Mouse (Mus musculus): Measurements from ENCODE around the gene Myh9. TPM values are rescaled to one million over a fixed set of nuclear protein-coding genes. Genes with fewer than 3 reads are reported as not detected.

The Myh9 gene
- total RNA-seq (2014; rRNA removed) (29.4 and 33.6 TPM in 2 replicates), polyA plus RNA-seq (2015; fragmentation: Nextera tagmentation; extraction: Ambion mirVana) (8.4 and 9.1 TPM in 2 replicates)

DNA sequence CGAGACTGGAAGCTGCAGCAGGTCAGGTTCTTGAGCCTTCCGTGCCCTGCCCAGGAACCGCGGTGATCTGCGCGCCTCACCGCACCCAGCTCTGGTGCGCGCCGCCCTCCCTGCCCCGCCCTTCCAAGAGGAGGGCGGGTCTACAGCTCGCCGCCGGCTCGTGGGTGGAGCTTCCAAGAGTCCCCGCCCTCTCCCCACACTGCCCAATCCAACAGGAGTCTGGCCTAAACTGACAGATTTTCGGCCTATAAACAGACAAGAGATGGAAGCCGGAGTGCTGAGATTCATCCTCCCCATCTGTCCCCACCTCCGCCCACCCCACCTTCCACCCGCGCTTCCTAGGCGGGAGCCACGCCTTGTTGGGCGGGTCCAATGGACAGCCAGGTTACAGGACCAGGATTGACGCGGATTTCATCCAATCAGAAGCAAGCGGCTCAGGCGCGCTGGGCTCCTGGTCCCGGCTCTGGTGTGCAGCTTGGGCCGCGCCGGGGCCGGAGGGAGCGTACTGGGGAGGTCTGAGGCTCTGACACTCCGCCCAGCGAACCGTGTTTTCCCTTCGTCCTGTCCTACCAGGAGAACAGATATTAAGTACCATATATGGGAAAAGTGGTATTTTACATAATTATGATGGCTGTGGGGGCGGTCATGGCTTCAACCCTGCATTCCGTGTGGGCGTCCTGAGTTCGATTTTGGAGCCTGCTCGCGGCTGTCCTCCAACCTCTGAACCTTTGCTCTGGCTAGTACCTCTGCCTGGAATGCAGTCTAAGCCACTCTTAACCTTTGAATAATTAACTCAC, at the start of gene Myh9:
Gene Myh9, minus strand, starts transcription at position 129 of the 797 bp plus-strand sequence.
- no peaks in the 10 kb centered on the region for H3K36me3 ChIP-seq (ENCODE audit: insufficient read depth, low read length)
- DNase-seq (ENCODE audit: low spot score) (peak; percentile 100), ATAC-seq (peak; percentile 99)
- no peaks in the 10 kb centered on the region for H3K9me3 ChIP-seq (ENCODE audit: low read length)
- peak within 1 kb of the TSS; percentile 99 for H3K4me2 ChIP-seq (ENCODE audit: low read depth, low read length)
- peaks cover 8% of the 10 kb centered on the region; the same call in 1 of the 2 replicates for H3K4me1 ChIP-seq (ENCODE audit: insufficient read depth, low read length)
- peak within 1 kb of the TSS; percentile 96 for H3K4me3 ChIP-seq (ENCODE audit: low read length)
- peak within 1 kb of the TSS; percentile 76 for H3K9ac ChIP-seq (replicated peaks; ENCODE audit: low read length)
- no peaks in the 10 kb centered on the region for H3K27me3 ChIP-seq (ENCODE audit: insufficient read depth, low read length)
- H3K27ac ChIP-seq = peak within 1 kb of the TSS; percentile 76
- TF ChIP-seq CTCF (IDR thresholded peaks at IDR 0.05; ENCODE audit: low read depth) = no peak
- WGBS = 1% methylated on average over 43 of the region's 46 CpGs

- Histone ChIP-seq H3K4me2 (ENCODE audit: low read depth, low read length) (no peak overlapping the region), H3K4me1 (ENCODE audit: insufficient read depth, low read length) (no peaks in the 10 kb centered on the region), H3K9ac (replicated peaks; ENCODE audit: low read length) (no peak overlapping the region), H3K4me3 (ENCODE audit: low read length) (no peak overlapping the region), H3K27me3 (ENCODE audit: insufficient read depth, low read length) (no peaks in the 10 kb centered on the region), H3K27ac (no peak overlapping the region), H3K36me3 (ENCODE audit: insufficient read depth, low read length) (no peaks in the 10 kb centered on the region), H3K9me3 (ENCODE audit: low read length) (no peaks in the 10 kb centered on the region)
- no peak for TF ChIP-seq CTCF (IDR thresholded peaks at IDR 0.05; ENCODE audit: low read depth)
- no peak for ATAC-seq
- WGBS = 83% methylated on average over 8 of the region's 8 CpGs
- DNase-seq (ENCODE audit: low spot score) = no peak
Measured at GRCm38 (mm10) chr15:77891766-77892165, 49.8 kb upstream of the Myh9 start.

- DNase-seq (ENCODE audit: low spot score) = no peak
- Histone ChIP-seq H3K4me1 (ENCODE audit: insufficient read depth, low read length) (no peaks in the 10 kb centered on the region), H3K36me3 (ENCODE audit: insufficient read depth, low read length) (no peaks in the 10 kb centered on the region), H3K27ac (no peak overlapping the region), H3K27me3 (ENCODE audit: insufficient read depth, low read length) (no peaks in the 10 kb centered on the region), H3K4me2 (ENCODE audit: low read depth, low read length) (no peak overlapping the region), H3K9ac (replicated peaks; ENCODE audit: low read length) (no peak overlapping the region), H3K9me3 (ENCODE audit: low read length) (no peaks in the 10 kb centered on the region), H3K4me3 (ENCODE audit: low read length) (no peak overlapping the region)
- no peak for TF ChIP-seq CTCF (IDR thresholded peaks at IDR 0.05; ENCODE audit: low read depth)
- ATAC-seq = no peak
- 50% methylated on average over 4 of the region's 4 CpGs for WGBS
Measured at GRCm38 (mm10) chr15:77889761-77890422, 47.9 kb upstream of the Myh9 start.

- Histone ChIP-seq H3K27ac (no peak overlapping the region), H3K4me3 (ENCODE audit: low read length) (no peak overlapping the region), H3K4me1 (ENCODE audit: insufficient read depth, low read length) (no peaks in the 10 kb centered on the region), H3K4me2 (ENCODE audit: low read depth, low read length) (no peak overlapping the region), H3K27me3 (ENCODE audit: insufficient read depth, low read length) (no peaks in the 10 kb centered on the region), H3K36me3 (ENCODE audit: insufficient read depth, low read length) (no peaks in the 10 kb centered on the region), H3K9me3 (ENCODE audit: low read length) (no peaks in the 10 kb centered on the region), H3K9ac (replicated peaks; ENCODE audit: low read length) (no peak overlapping the region)
- no peak for DNase-seq (ENCODE audit: low spot score)
- no peak for TF ChIP-seq CTCF (IDR thresholded peaks at IDR 0.05; ENCODE audit: low read depth)
- 58% methylated on average over 7 of the region's 7 CpGs for WGBS
- ATAC-seq = no peak
Measured at GRCm38 (mm10) chr15:77888286-77888685, 46.3 kb upstream of the Myh9 start.

DNA sequence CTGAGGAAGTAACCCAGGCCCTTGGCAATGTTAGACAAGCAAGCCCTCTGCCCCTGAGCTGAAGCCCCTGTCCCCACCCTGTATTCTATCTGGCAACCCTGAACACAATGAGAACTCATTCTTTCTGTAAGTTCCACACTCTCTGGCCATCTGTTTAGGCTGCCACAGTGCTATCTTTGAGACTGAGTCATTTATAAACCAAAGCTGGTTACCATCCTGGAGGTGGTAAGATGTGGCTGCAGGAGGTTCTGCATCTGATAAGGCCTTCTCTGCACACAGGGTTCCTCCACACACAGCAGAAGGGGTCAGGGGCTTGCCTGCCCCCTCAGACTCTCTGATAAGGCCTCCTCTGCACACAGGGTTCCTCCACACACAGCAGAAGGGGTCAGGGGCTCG, 45.1 kb upstream of the Myh9 start:
- DNase-seq (ENCODE audit: low spot score) (no peak), ATAC-seq (no peak)
- Histone ChIP-seq H3K27ac (no peak overlapping the region), H3K9ac (replicated peaks; ENCODE audit: low read length) (no peak overlapping the region), H3K4me1 (ENCODE audit: insufficient read depth, low read length) (no peaks in the 10 kb centered on the region), H3K27me3 (ENCODE audit: insufficient read depth, low read length) (no peaks in the 10 kb centered on the region), H3K36me3 (ENCODE audit: insufficient read depth, low read length) (no peaks in the 10 kb centered on the region), H3K9me3 (ENCODE audit: low read length) (no peaks in the 10 kb centered on the region), H3K4me2 (ENCODE audit: low read depth, low read length) (no peak overlapping the region), H3K4me3 (ENCODE audit: low read length) (no peak overlapping the region)
- no peak for TF ChIP-seq CTCF (IDR thresholded peaks at IDR 0.05; ENCODE audit: low read depth)
- WGBS = 79% methylated on average over 1 of the region's 1 CpGs

DNA sequence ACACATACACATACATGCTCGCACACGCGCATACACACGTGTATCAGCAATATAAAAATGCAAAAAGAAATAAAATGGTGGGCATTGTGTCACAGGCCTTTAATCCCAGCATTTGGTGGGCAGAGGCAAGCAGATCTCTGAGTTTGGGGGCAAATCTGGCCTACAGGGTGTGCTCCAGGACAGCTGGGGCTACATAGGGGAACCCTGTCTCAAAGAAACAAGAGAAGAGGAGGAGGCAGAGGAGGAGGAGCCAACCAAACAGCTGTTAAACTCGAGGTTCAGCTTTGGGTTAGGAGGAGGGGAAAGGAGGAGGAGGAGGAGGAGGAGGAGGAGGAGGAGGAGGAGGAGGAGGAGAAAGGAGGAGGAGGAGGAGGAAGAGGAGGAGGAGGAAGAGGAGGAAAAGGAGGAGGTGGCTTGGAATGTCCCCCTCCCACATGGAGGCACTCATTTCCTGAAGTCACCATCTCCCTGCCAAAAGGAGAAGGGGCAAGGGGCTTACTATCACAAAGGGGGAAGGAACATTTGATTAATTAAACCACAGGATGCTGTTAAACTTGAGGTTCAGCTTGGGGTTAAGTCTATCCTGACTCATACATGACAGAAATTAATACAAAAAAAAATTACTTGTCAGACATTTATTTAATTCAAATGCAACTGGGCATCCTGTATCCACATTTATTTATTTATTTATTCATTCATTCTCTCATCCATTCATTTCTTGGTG, 44.6 kb upstream of the Myh9 start:
- no peak for TF ChIP-seq CTCF (IDR thresholded peaks at IDR 0.05; ENCODE audit: low read depth)
- Histone ChIP-seq H3K27me3 (ENCODE audit: insufficient read depth, low read length) (no peaks in the 10 kb centered on the region), H3K9ac (replicated peaks; ENCODE audit: low read length) (no peak overlapping the region), H3K36me3 (ENCODE audit: insufficient read depth, low read length) (no peaks in the 10 kb centered on the region), H3K9me3 (ENCODE audit: low read length) (no peaks in the 10 kb centered on the region), H3K4me1 (ENCODE audit: insufficient read depth, low read length) (no peaks in the 10 kb centered on the region), H3K27ac (no peak overlapping the region), H3K4me2 (ENCODE audit: low read depth, low read length) (no peak overlapping the region), H3K4me3 (ENCODE audit: low read length) (no peak overlapping the region)
- 96% methylated on average over 4 of the region's 5 CpGs for WGBS
- DNase-seq (ENCODE audit: low spot score) = no peak
- ATAC-seq = no peak

Data from hindbrain, postnatal 0 days (tissue).